Mouse (Mus musculus): ENCODE results near the gene Tbc1d12. TPM values are rescaled to one million over a fixed set of nuclear protein-coding genes. Genes with fewer than 3 reads are reported as not detected.

Tbc1d12 gene
- total and polyA plus RNA-seq, 3 experiments = 1.7 to 3.2 (median 1.9) TPM

DNA sequence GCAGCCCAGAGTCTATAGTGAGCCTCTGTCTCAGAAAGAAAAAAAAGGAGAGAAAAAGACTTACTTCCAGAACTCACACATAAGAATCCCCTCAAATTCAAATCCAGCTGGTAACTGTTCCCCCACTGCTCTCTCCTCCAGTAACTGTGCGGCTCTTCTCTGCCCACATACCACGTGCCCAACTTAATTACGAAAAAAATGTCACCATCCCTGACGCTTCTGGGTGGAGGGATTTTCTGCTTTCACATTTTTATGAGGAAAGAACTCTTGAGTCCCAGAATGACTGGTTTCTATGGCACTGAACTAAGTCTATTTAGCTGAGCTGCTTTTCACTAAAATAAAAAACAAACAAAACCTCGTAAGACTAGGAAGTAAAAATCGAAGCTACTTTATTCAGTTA is 48.6 kb upstream of the Tbc1d12 start:
- in situ Hi-C loops (cut with MboI; ENCODE audit: low pct_ligation_motif_present, low pct_unique_long_range_greater_than_20kb, low sequenced_read_pairs) = loop anchor here (25.0 kb wide), 1 partner anchor 375 kb away; no protein-coding TSS in a partner anchor
- H3K4me2 ChIP-seq (ENCODE audit: insufficient read depth, low read depth, poor library complexity, severe bottlenecking) = no peak overlapping the region
- no peak for DNase-seq (ENCODE audit: extremely low read depth)
- no peak overlapping the region for H3K9ac ChIP-seq (ENCODE audit: insufficient read depth, low read depth)
- H3K27ac ChIP-seq (ENCODE audit: insufficient read depth, low read depth) = no peak overlapping the region
- dilution Hi-C loops (cut with MboI; ENCODE audit: extremely low pct_ligation_motif_present, extremely low pct_unique_long_range_greater_than_20kb, low sequenced_read_pairs) = no loop called here
- no peaks in the 10 kb centered on the region for H3K4me1 ChIP-seq (ENCODE audit: control insufficient read depth in 1 of 2, insufficient read depth in 2 of 2)
- H3K79me2 ChIP-seq (replicated peaks; ENCODE audit: control insufficient read depth, extremely low read depth, insufficient read depth, poor library complexity, severe bottlenecking) = no peaks in the 10 kb centered on the region
- H3K4me3 ChIP-seq (replicated peaks in 1 of 3; ENCODE audit: low read depth in 2 of 3, low read length in 2 of 3, poor library complexity in 1 of 3) = no peak overlapping the region
- H3K36me3 ChIP-seq (replicated peaks in 1 of 2; ENCODE audit: control insufficient read depth in 1 of 2, insufficient read depth in 1 of 2, low read length in 1 of 2) = peaks cover 29 to 61% of the 10 kb centered on the region in 2 experiments
- TF ChIP-seq ZC3H11A (IDR thresholded peaks at IDR 0.05; ENCODE audit: low read depth, low read length) (no peak), POLR2A (IDR thresholded peaks at IDR 0.05; ENCODE audit: low read depth, low read length) (no peak), ETS1 (conservative IDR thresholded peaks at IDR 0.05; ENCODE audit: low read depth, low read length) (no peak), CTCF (conservative IDR thresholded peaks at IDR 0.05 in 1 of 2, IDR thresholded peaks at IDR 0.05 in 1 of 2; ENCODE audit: low read depth in 2 of 2, low read length in 2 of 2) (no peak), RCOR1 (conservative IDR thresholded peaks at IDR 0.05; ENCODE audit: low read depth, low read length) (no peak), BHLHE40 (IDR thresholded peaks at IDR 0.05; ENCODE audit: low read depth, low read length) (no peak), MEF2A (IDR thresholded peaks at IDR 0.05; ENCODE audit: borderline replicate concordance, low read depth, low read length) (no peak), NELFE (IDR thresholded peaks at IDR 0.05; ENCODE audit: low read depth, low read length) (no peak), NRF1 (IDR thresholded peaks at IDR 0.05; ENCODE audit: low read depth, low read length) (no peak)
- H3K9me3 ChIP-seq (replicated peaks; ENCODE audit: low read length) = no peaks in the 10 kb centered on the region
- H3K27me3 ChIP-seq (replicated peaks) = no peaks in the 10 kb centered on the region

DNA sequence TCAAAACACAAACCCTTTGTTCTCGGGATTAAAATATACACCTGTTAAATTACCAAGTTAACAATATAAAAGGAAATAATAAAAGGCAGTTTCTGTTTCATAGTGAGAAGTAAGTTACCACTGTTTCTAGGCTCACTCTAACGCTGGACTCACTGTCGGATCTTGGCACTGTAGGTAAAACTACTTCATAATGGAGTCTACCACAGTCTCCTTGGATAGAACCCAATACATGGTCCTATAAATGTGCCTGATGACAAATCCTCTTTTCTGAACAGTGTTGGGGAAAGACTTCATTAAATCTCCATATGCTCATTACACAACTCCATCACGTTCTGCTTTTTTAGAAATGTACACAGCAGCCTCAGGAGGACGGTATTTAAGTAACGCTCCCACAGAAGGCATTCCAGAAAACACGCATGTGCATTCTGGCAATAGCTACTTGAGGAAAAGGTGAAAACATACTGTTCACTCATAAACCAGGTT is 42.8 kb upstream of the Tbc1d12 start:
- Histone ChIP-seq H3K4me1 (ENCODE audit: control insufficient read depth in 1 of 2, insufficient read depth in 2 of 2) (no peaks in the 10 kb centered on the region), H3K27ac (ENCODE audit: insufficient read depth, low read depth) (no peak overlapping the region), H3K4me2 (ENCODE audit: insufficient read depth, low read depth, poor library complexity, severe bottlenecking) (no peak overlapping the region), H3K27me3 (replicated peaks) (no peaks in the 10 kb centered on the region), H3K36me3 (replicated peaks in 1 of 2; ENCODE audit: control insufficient read depth in 1 of 2, insufficient read depth in 1 of 2, low read length in 1 of 2) (peaks cover 75 to 95% of the 10 kb centered on the region in 2 experiments), H3K9me3 (replicated peaks; ENCODE audit: low read length) (no peaks in the 10 kb centered on the region), H3K79me2 (replicated peaks; ENCODE audit: control insufficient read depth, extremely low read depth, insufficient read depth, poor library complexity, severe bottlenecking) (no peaks in the 10 kb centered on the region), H3K4me3 (replicated peaks in 1 of 3; ENCODE audit: low read depth in 2 of 3, low read length in 2 of 3, poor library complexity in 1 of 3) (no peak overlapping the region), H3K9ac (ENCODE audit: insufficient read depth, low read depth) (no peak overlapping the region)
- TF ChIP-seq MAZ (IDR thresholded peaks at IDR 0.05; ENCODE audit: low read depth, low read length) = no peak
- TF ChIP-seq BHLHE40 (IDR thresholded peaks at IDR 0.05; ENCODE audit: low read depth, low read length) = no peak
- no peak for TF ChIP-seq HCFC1 (IDR thresholded peaks at IDR 0.05; ENCODE audit: low read depth, low read length)
- no peak for TF ChIP-seq ZMIZ1 (IDR thresholded peaks at IDR 0.05; ENCODE audit: low read depth, low read length)
- no peak for TF ChIP-seq POLR2AphosphoS2 (IDR thresholded peaks at IDR 0.05; ENCODE audit: low read depth, low read length)
- TF ChIP-seq TBP (conservative IDR thresholded peaks at IDR 0.05; ENCODE audit: low read depth, low read length) = no peak
- no peak for TF ChIP-seq ZNF384 (IDR thresholded peaks at IDR 0.05; ENCODE audit: low read depth, low read length)
- no peak for TF ChIP-seq TCF12 (IDR thresholded peaks at IDR 0.05; ENCODE audit: low read depth, low read length)
- in situ Hi-C loops (cut with MboI; ENCODE audit: low pct_ligation_motif_present, low pct_unique_long_range_greater_than_20kb, low sequenced_read_pairs) = loop anchor here (25.0 kb wide), 1 partner anchor 381 kb away; no protein-coding TSS in a partner anchor
- DNase-seq (ENCODE audit: extremely low read depth) = no peak
- dilution Hi-C loops (cut with MboI; ENCODE audit: extremely low pct_ligation_motif_present, extremely low pct_unique_long_range_greater_than_20kb, low sequenced_read_pairs) = no loop called here
